Mouse (Mus musculus): ENCODE results near the gene Mrgprd.

GRCm38 (mm10) chr7:145281396-145281795 lies 33.2 kb upstream of the Mrgprd start:
- TF ChIP-seq GATA1 (IDR thresholded peaks at IDR 0.05; ENCODE audit: borderline replicate concordance, low read length): no peak
- TF ChIP-seq FLI1 (IDR thresholded peaks at IDR 0.05; ENCODE audit: low read length): no peak

All from megakaryocyte, embryonic 14.5 days (primary cell).